9 mouse cellular contexts compared by ENCODE assay signal in the genomic region with DNA sequence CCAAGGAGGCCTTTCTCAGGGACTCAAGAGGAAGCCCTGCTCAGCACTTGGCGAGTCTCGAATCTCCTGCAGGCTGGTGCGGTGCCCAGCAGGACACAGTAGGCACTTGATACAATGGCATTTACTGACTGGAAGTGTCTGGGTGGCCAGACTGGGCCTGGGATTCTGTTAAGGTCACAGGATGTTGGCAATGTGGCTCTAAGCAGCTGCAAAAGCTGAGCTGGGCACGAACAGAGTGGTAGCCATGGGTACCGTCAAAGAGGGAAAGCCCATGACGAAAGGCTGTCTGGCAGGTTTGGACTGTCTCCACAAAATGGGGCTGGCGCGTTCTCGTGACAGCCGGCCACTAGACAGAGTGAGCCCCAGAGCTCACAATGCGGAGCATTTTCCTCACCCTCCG.
DNase-seq lines count a peak whose midpoint lies in the region.
"Had no signal": no experiment of that assay in that cellular context is flagged by ENCODE, and none has a peak within 500 bp of the region (broad histone marks: within the 10 kb centered on the region; RNA-seq: fewer than 3 reads in every experiment).

No protein-coding gene starts in this region.

- DNase-seq in adrenal gland, adult 2 months, result peak; percentile 29
- no peak for DNase-seq in adrenal gland, postnatal 4 days (ENCODE audit: low spot score in 2 of 2)
- no peak for DNase-seq in embryonic facial prominence, embryonic 10.5 days (ENCODE audit: low spot score)
- DNase-seq in heart, adult 8-10 months (ENCODE audit: low spot score), result peak; percentile 44
- DNase-seq in layer of hippocampus, postnatal 14 days (ENCODE audit: low spot score in 2 of 2), result peak; percentile 78 to 91
- peak; percentile 68 for DNase-seq in right cerebral cortex, adult 18-20 months
- no peak for DNase-seq in thymus, postnatal 4 days
- DNase-seq in c-Kit-positive CD71-positive TER-119-positive erythroid progenitor cells, embryonic 14.5 days (ENCODE audit: low spot score), result no peak

- H3K36me3 ChIP-seq in embryonic facial prominence, embryonic 10.5 days (replicated peaks), result no peaks in the 10 kb centered on the region

- WGBS in embryonic facial prominence, embryonic 10.5 days, result 89% methylated on average over 12 of the region's 12 CpGs

- no peaks in the 10 kb centered on the region for H3K27me3 ChIP-seq in embryonic facial prominence, embryonic 10.5 days (replicated peaks; ENCODE audit: low read depth, poor library complexity, severe bottlenecking)

- H3K27ac ChIP-seq in embryonic facial prominence, embryonic 10.5 days (replicated peaks), result peak overlapping the region; percentile 70; the same call in 1 of the 2 replicates
- H3K27ac ChIP-seq: kidney, postnatal 0 days had no signal

- no peak overlapping the region for H3K4me3 ChIP-seq in embryonic facial prominence, embryonic 10.5 days

- H3K4me1 ChIP-seq in embryonic facial prominence, embryonic 10.5 days, result peaks cover 38% of the 10 kb centered on the region

- no peaks in the 10 kb centered on the region for H3K9me3 ChIP-seq in embryonic facial prominence, embryonic 10.5 days

Comparison
In these comparisons a context has a peak if more than half of its experiments do, and no peak if none do; other contexts are left out.
1. DNase-seq: peak in adrenal gland, adult 2 months (single experiment), heart, adult 8-10 months (single experiment), layer of hippocampus, postnatal 14 days (2 of 2) and right cerebral cortex, adult 18-20 months (single experiment); none in adrenal gland, postnatal 4 days (0 of 2), embryonic facial prominence, embryonic 10.5 days (single experiment), thymus, postnatal 4 days (single experiment) and c-Kit-positive CD71-positive TER-119-positive erythroid progenitor cells, embryonic 14.5 days (single experiment).